In the genomic region with DNA sequence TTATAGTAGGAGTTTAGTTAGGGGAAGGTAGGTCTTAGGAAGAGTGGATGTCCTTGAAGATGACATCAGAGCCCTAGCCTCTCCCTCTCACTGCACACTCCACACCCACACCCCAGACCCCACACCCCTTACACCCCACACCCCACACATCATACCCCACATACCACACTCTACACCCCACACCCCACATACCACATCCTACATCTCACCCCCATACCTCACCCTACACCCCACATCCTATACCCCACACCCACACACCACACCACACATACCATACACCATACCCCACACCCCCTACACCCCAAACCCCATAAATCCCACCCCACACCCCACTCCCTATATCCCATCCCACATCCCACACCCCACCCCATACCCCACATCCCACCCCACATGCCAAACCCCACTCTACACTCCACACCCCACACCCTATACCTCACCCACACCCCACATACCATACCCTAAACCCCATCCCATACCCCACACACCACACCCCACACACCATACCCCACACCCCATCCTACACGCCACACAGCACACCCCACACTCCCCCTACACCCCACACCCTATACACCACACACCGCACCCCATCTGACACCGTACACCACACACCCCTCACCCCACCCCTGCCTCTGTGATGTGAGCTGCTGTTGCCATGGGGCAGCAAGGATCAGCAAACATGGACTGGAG, we compare ENCODE assay signal across 12 mouse cellular contexts.
DNase-seq lines count a peak whose midpoint lies in the region; ATAC-seq and TF ChIP-seq lines count a peak whose summit lies in the region.
"Had no signal": no experiment of that assay in that cellular context is flagged by ENCODE, and none has a peak within 500 bp of the region (broad histone marks: within the 10 kb centered on the region; RNA-seq: fewer than 3 reads in every experiment).

No protein-coding gene starts in this region.

- no peak for TF ChIP-seq CTCF in stomach, postnatal 0 days (IDR thresholded peaks at IDR 0.05; ENCODE audit: low read depth)
- TF ChIP-seq CTCF in liver, postnatal 0 days (IDR thresholded peaks at IDR 0.05; ENCODE audit: low read depth): no peak

- ATAC-seq in heart, embryonic 15.5 days (replicated peaks; ENCODE audit: insufficient number of reproducible peaks, insufficient read depth, low FRiP score, low read depth): peak; percentile 53; the same call in 1 of the 2 replicates
- ATAC-seq in stomach, embryonic 14.5 days (ENCODE audit: insufficient number of reproducible peaks, insufficient read depth, low FRiP score, low read depth): peak; percentile 49; the same call in 1 of the 2 replicates
- ATAC-seq in stomach, postnatal 0 days (ENCODE audit: low FRiP score, low TSS enrichment): no peak
- 0 out of 2 replicates have a peak, but pooled peaks have one; percentile 74 for ATAC-seq in limb, embryonic 15.5 days (ENCODE audit: insufficient number of reproducible peaks, low FRiP score, low TSS enrichment, low read depth)
- 0 out of 2 replicates have a peak, but pooled peaks have one; percentile 62 for ATAC-seq in stomach, embryonic 16.5 days (ENCODE audit: insufficient read depth, low FRiP score)
- ATAC-seq in liver, postnatal 0 days: no peak
- ATAC-seq: intestine, embryonic 16.5 days had no signal

- H3K27ac ChIP-seq in heart, embryonic 15.5 days: no peak overlapping the region
- H3K27ac ChIP-seq in stomach, embryonic 14.5 days (ENCODE audit: low read length): no peak overlapping the region
- H3K27ac ChIP-seq in stomach, postnatal 0 days (replicated peaks): no peak overlapping the region
- H3K27ac ChIP-seq in limb, embryonic 15.5 days: no peak overlapping the region
- H3K27ac ChIP-seq in stomach, embryonic 16.5 days (ENCODE audit: low read length): no peak overlapping the region
- H3K27ac ChIP-seq in liver, postnatal 0 days (ENCODE audit: low read depth): no peak overlapping the region

- DNase-seq in heart, postnatal 14 days: no peak
- no peak for DNase-seq in stomach, postnatal 0 days (ENCODE audit: low spot score)
- DNase-seq in liver, postnatal 0 days: no peak
- DNase-seq in thymus, postnatal 10 days (ENCODE audit: low spot score in 2 of 2): no peak
- DNase-seq: cerebellum, postnatal 10 days; lung, postnatal 4 days had no signal

- H3K36me3 ChIP-seq in heart, embryonic 15.5 days: no peaks in the 10 kb centered on the region
- no peaks in the 10 kb centered on the region for H3K36me3 ChIP-seq in stomach, embryonic 14.5 days (ENCODE audit: control insufficient read depth, insufficient read depth, low read length)
- no peaks in the 10 kb centered on the region for H3K36me3 ChIP-seq in stomach, postnatal 0 days (ENCODE audit: control insufficient read depth, insufficient read depth, low read length)
- no peaks in the 10 kb centered on the region for H3K36me3 ChIP-seq in limb, embryonic 15.5 days
- no peaks in the 10 kb centered on the region for H3K36me3 ChIP-seq in stomach, embryonic 16.5 days (ENCODE audit: control insufficient read depth, insufficient read depth, low read length)
- no peaks in the 10 kb centered on the region for H3K36me3 ChIP-seq in liver, postnatal 0 days (replicated peaks; ENCODE audit: insufficient read depth, low read length)

- H3K9ac ChIP-seq in heart, embryonic 15.5 days: no peak overlapping the region
- H3K9ac ChIP-seq in stomach, embryonic 14.5 days (replicated peaks; ENCODE audit: low read depth, low read length): no peak overlapping the region
- H3K9ac ChIP-seq in stomach, postnatal 0 days (ENCODE audit: low read length): no peak overlapping the region
- H3K9ac ChIP-seq in limb, embryonic 15.5 days: no peak overlapping the region
- no peak overlapping the region for H3K9ac ChIP-seq in stomach, embryonic 16.5 days (ENCODE audit: low read length)
- H3K9ac ChIP-seq in liver, postnatal 0 days (replicated peaks): no peak overlapping the region

- H3K4me3 ChIP-seq in heart, embryonic 15.5 days: no peak overlapping the region
- no peak overlapping the region for H3K4me3 ChIP-seq in stomach, embryonic 14.5 days (ENCODE audit: low read depth, low read length)
- H3K4me3 ChIP-seq in stomach, postnatal 0 days (ENCODE audit: low read depth, low read length): no peak overlapping the region
- H3K4me3 ChIP-seq in limb, embryonic 15.5 days: no peak overlapping the region
- H3K4me3 ChIP-seq in stomach, embryonic 16.5 days (replicated peaks; ENCODE audit: low read length): no peak overlapping the region
- H3K4me3 ChIP-seq in liver, postnatal 0 days (ENCODE audit: low read depth, low read length): no peak overlapping the region
- H3K4me3 ChIP-seq: myocyte had no signal

- no peak for TF ChIP-seq EP300 in stomach, postnatal 0 days (optimal IDR thresholded peaks at IDR 0.05)
- TF ChIP-seq EP300 in liver, postnatal 0 days (IDR thresholded peaks at IDR 0.05; ENCODE audit: low read depth): no peak

- H3K4me2 ChIP-seq in heart, embryonic 15.5 days: no peak overlapping the region
- no peak overlapping the region for H3K4me2 ChIP-seq in stomach, embryonic 14.5 days (replicated peaks; ENCODE audit: low read depth, low read length)
- no peak overlapping the region for H3K4me2 ChIP-seq in stomach, postnatal 0 days (replicated peaks; ENCODE audit: low read depth)
- no peak overlapping the region for H3K4me2 ChIP-seq in limb, embryonic 15.5 days
- no peak overlapping the region for H3K4me2 ChIP-seq in stomach, embryonic 16.5 days (ENCODE audit: low read depth, low read length)
- H3K4me2 ChIP-seq in liver, postnatal 0 days (ENCODE audit: low read depth, low read length): no peak overlapping the region

- 91% methylated on average over 3 of the region's 3 CpGs for WGBS in heart, embryonic 15.5 days
- 78% methylated on average over 3 of the region's 3 CpGs for WGBS in stomach, embryonic 14.5 days
- WGBS in stomach, postnatal 0 days: 76% methylated on average over 3 of the region's 3 CpGs
- WGBS in limb, embryonic 15.5 days: 91% methylated on average over 3 of the region's 3 CpGs
- WGBS in stomach, embryonic 16.5 days: 77% methylated on average over 3 of the region's 3 CpGs
- 85% methylated on average over 3 of the region's 3 CpGs for WGBS in liver, postnatal 0 days (ENCODE audit: insufficient replicate concordance)

- intact Hi-C loops in heart, postnatal 14 days (cut with DNase I): no loop called here

- H3K27me3 ChIP-seq in heart, embryonic 15.5 days: no peaks in the 10 kb centered on the region
- no peaks in the 10 kb centered on the region for H3K27me3 ChIP-seq in stomach, embryonic 14.5 days (ENCODE audit: control insufficient read depth, insufficient read depth, low read length)
- no peaks in the 10 kb centered on the region for H3K27me3 ChIP-seq in stomach, postnatal 0 days (ENCODE audit: control insufficient read depth, insufficient read depth, low read length)
- no peaks in the 10 kb centered on the region for H3K27me3 ChIP-seq in limb, embryonic 15.5 days
- H3K27me3 ChIP-seq in stomach, embryonic 16.5 days (ENCODE audit: control insufficient read depth, insufficient read depth, low read length): no peaks in the 10 kb centered on the region
- H3K27me3 ChIP-seq in liver, postnatal 0 days (ENCODE audit: insufficient read depth, low read length): no peaks in the 10 kb centered on the region

- 0 out of 2 replicates have a peak, but pooled peaks cover 6% of the 10 kb centered on the region for H3K4me1 ChIP-seq in heart, embryonic 15.5 days (replicated peaks)
- no peaks in the 10 kb centered on the region for H3K4me1 ChIP-seq in stomach, embryonic 14.5 days (ENCODE audit: control insufficient read depth, insufficient read depth, low read length)
- no peaks in the 10 kb centered on the region for H3K4me1 ChIP-seq in stomach, postnatal 0 days (replicated peaks; ENCODE audit: control insufficient read depth, insufficient read depth)
- no peaks in the 10 kb centered on the region for H3K4me1 ChIP-seq in limb, embryonic 15.5 days
- no peaks in the 10 kb centered on the region; the same call in 1 of the 2 replicates for H3K4me1 ChIP-seq in stomach, embryonic 16.5 days (ENCODE audit: control insufficient read depth, insufficient read depth, low read length)
- no peaks in the 10 kb centered on the region for H3K4me1 ChIP-seq in liver, postnatal 0 days (ENCODE audit: insufficient read depth)

- no peaks in the 10 kb centered on the region for H3K9me3 ChIP-seq in heart, embryonic 15.5 days (replicated peaks)
- H3K9me3 ChIP-seq in stomach, embryonic 14.5 days (ENCODE audit: control insufficient read depth, low read depth, low read length): no peaks in the 10 kb centered on the region
- H3K9me3 ChIP-seq in stomach, postnatal 0 days (ENCODE audit: control insufficient read depth, low read length): no peaks in the 10 kb centered on the region
- H3K9me3 ChIP-seq in limb, embryonic 15.5 days: no peaks in the 10 kb centered on the region
- H3K9me3 ChIP-seq in stomach, embryonic 16.5 days (replicated peaks; ENCODE audit: control insufficient read depth, low read length): no peaks in the 10 kb centered on the region
- no peaks in the 10 kb centered on the region for H3K9me3 ChIP-seq in liver, postnatal 0 days (ENCODE audit: low read length)

Comparison
In these comparisons a context has a peak if more than half of its experiments do, and no peak if none do; other contexts are left out.
1. ATAC-seq: peak in heart, embryonic 15.5 days (single experiment), stomach, embryonic 14.5 days (single experiment), limb, embryonic 15.5 days (single experiment) and stomach, embryonic 16.5 days (single experiment); none in stomach, postnatal 0 days (single experiment) and liver, postnatal 0 days (single experiment).